Mouse (Mus musculus) heart, postnatal 0 days (tissue): ENCODE data around the gene Vapa.

ENCODE experiments used
- CTCF ChIP-seq: IDR thresholded peaks from 2 replicates; pipeline ENCODE4 v1.5.1; 2016; ENCODE audit warnings: antibody characterized with exemption, control low read depth, low read depth
- EP300 ChIP-seq: IDR thresholded peaks from 2 replicates; pipeline ENCODE4 v1.6.1; 2016; ENCODE audit warnings: antibody characterized with exemption, low read depth

GRCm38 (mm10) chr17:65604315-65604714 is 9.0 kb downstream of the Vapa start:
- TF ChIP-seq CTCF (no peak), EP300 (no peak)
